Mouse (Mus musculus) limb, embryonic 10.5 days (tissue): ENCODE results near the gene Dmac2. TPM values are rescaled to one million over a fixed set of nuclear protein-coding genes. Genes with fewer than 3 reads are reported as not detected.
"Not testable (repeated sequence)": the region's sequence is repeated elsewhere in the genome, so short reads cannot be mapped to it uniquely, and the experiment has no call there.

Source experiments
- DNase-seq: peaks from one replicate; pipeline ENCODE4 v3.0.0-alpha.2; 2017; ENCODE audit warnings: low spot score
- H3K27ac ChIP-seq: fragments of 300-500 bp; sonication (generic); 2 replicates; pipeline ENCODE4 v1.5.1; 2016; ENCODE audit warnings: mild to moderate bottlenecking
- H3K27me3 ChIP-seq: fragments of 300-500 bp; sonication (generic); 2 replicates; pipeline ENCODE4 v1.6.1; 2016; ENCODE audit warnings: low read depth, mild to moderate bottlenecking; ENCODE audit not compliant: poor library complexity, severe bottlenecking
- H3K36me3 ChIP-seq: fragments of 300-500 bp; sonication (generic); 2 replicates; pipeline ENCODE4 v1.6.1; 2016; ENCODE audit warnings: mild to moderate bottlenecking, moderate library complexity
- H3K4me1 ChIP-seq: fragments of 300-500 bp; sonication (generic); 2 replicates; pipeline ENCODE4 v1.6.1; 2016
- H3K4me3 ChIP-seq: fragments of 300-500 bp; sonication (generic); 2 replicates; pipeline ENCODE4 v1.5.1; 2016; ENCODE audit warnings: mild to moderate bottlenecking, moderate library complexity
- H3K9me3 ChIP-seq: fragments of 300-500 bp; sonication (generic); replicated peaks from 2 replicates; pipeline ENCODE4 v1.6.1; 2016; ENCODE audit warnings: mild to moderate bottlenecking
- WGBS: fragments of 180-500 bp; shearing (Covaris S2); methylation state at CpG from one replicate; pipeline ENCODE4 v1.1.7; 2016; 5-methylcytosine and 5-hydroxymethylcytosine counted together
- polyA plus RNA-seq: library from polyadenylated mRNA; unstranded; fragments of >200 nt; fragmentation: Nextera tagmentation; extraction: Ambion mirVana; gene quantifications from 2 replicates; pipeline ENCODE4 v1.2.1, GENCODE M21; 2016

Dmac2 gene
- polyA plus RNA-seq: 34.1 and 35.2 TPM in 2 replicates

GRCm38 (mm10) chr7:25618865-25619721, at the start of gene Dmac2:
TSS of gene Dmac2 (plus strand) at chr7:25619414.
- Histone ChIP-seq H3K4me1 (peaks cover 6% of the 10 kb centered on the region), H3K27ac (peak within 1 kb of the TSS; percentile 79), H3K36me3 (peaks cover 33% of the 10 kb centered on the region), H3K4me3 (peak within 1 kb of the TSS; percentile 75), H3K9me3 (no peaks in the 10 kb centered on the region), H3K27me3 (no peaks in the 10 kb centered on the region)
- WGBS: 2% methylated on average over 53 of the region's 53 CpGs
- peak; percentile 94 for DNase-seq

- not testable (repeated sequence) for H3K4me3 ChIP-seq, DNase-seq, H3K27me3 ChIP-seq, H3K4me1 ChIP-seq, H3K36me3 ChIP-seq, H3K9me3 ChIP-seq, H3K27ac ChIP-seq
- WGBS: 85% methylated on average over 5 of the region's 5 CpGs
These were observed 45.4 kb upstream of the Dmac2 start for GRCm38 (mm10) chr7:25573806-25574205.

GRCm38 (mm10) chr7:25575105-25575504, 44.1 kb upstream of the Dmac2 start:
- Histone ChIP-seq H3K4me3 (no peak overlapping the region), H3K27ac (no peak overlapping the region), H3K36me3 (no peaks in the 10 kb centered on the region), H3K9me3 (no peaks in the 10 kb centered on the region), H3K4me1 (peaks cover 7% of the 10 kb centered on the region; the same call in 1 of the 2 replicates), H3K27me3 (no peaks in the 10 kb centered on the region)
- DNase-seq: no peak
- 77% methylated on average over 5 of the region's 5 CpGs for WGBS

GRCm38 (mm10) chr7:25575870-25576269, 43.3 kb upstream of the Dmac2 start:
- Histone ChIP-seq H3K36me3 (no peaks in the 10 kb centered on the region), H3K9me3 (no peaks in the 10 kb centered on the region), H3K4me3 (no peak overlapping the region), H3K27me3 (no peaks in the 10 kb centered on the region), H3K27ac (no peak overlapping the region), H3K4me1 (peaks cover 7% of the 10 kb centered on the region; the same call in 1 of the 2 replicates)
- DNase-seq: no peak
- WGBS: 10% methylated on average over 8 of the region's 8 CpGs

- not testable (repeated sequence) for H3K27ac ChIP-seq, DNase-seq, H3K9me3 ChIP-seq, H3K27me3 ChIP-seq, H3K36me3 ChIP-seq, H3K4me1 ChIP-seq, H3K4me3 ChIP-seq
- WGBS: 35% methylated on average over 6 of the region's 6 CpGs
These were observed 42.9 kb upstream of the Dmac2 start for GRCm38 (mm10) chr7:25576308-25576707.

- not testable (repeated sequence) for H3K9me3 ChIP-seq, H3K27ac ChIP-seq, H3K4me3 ChIP-seq, H3K27me3 ChIP-seq, H3K36me3 ChIP-seq, H3K4me1 ChIP-seq, DNase-seq
- 75% methylated on average over 14 of the region's 14 CpGs for WGBS
These were observed 42.3 kb upstream of the Dmac2 start for GRCm38 (mm10) chr7:25576793-25577437.

- no peaks in the 10 kb centered on the region for H3K27me3 ChIP-seq
- no peak overlapping the region for H3K27ac ChIP-seq
- no peak overlapping the region for H3K4me3 ChIP-seq
- H3K9me3 ChIP-seq: no peaks in the 10 kb centered on the region
- peaks cover 7% of the 10 kb centered on the region; the same call in 1 of the 2 replicates for H3K4me1 ChIP-seq
- 90% methylated on average over 10 of the region's 10 CpGs for whole genome bisulfite sequencing
- DNase-seq: no peak
- no peaks in the 10 kb centered on the region for H3K36me3 ChIP-seq
These were observed 39.8 kb upstream of the Dmac2 start for GRCm38 (mm10) chr7:25579441-25579840.

- no peaks in the 10 kb centered on the region for H3K36me3 ChIP-seq
- H3K4me3 ChIP-seq: no peak overlapping the region
- H3K9me3 ChIP-seq: no peaks in the 10 kb centered on the region
- no peak overlapping the region for H3K27ac ChIP-seq
- WGBS: 88% methylated on average over 15 of the region's 15 CpGs
- H3K4me1 ChIP-seq: no peaks in the 10 kb centered on the region
- DNase-seq: no peak
- H3K27me3 ChIP-seq: no peaks in the 10 kb centered on the region
These were observed 36.9 kb upstream of the Dmac2 start for GRCm38 (mm10) chr7:25582301-25582810.

GRCm38 (mm10) chr7:25584651-25585050, 34.6 kb upstream of the Dmac2 start:
- Histone ChIP-seq H3K36me3 (no peaks in the 10 kb centered on the region), H3K4me3 (no peak overlapping the region), H3K4me1 (no peaks in the 10 kb centered on the region), H3K9me3 (no peaks in the 10 kb centered on the region), H3K27ac (no peak overlapping the region), H3K27me3 (no peaks in the 10 kb centered on the region)
- 90% methylated on average over 5 of the region's 5 CpGs for WGBS
- DNase-seq: no peak

- no peak overlapping the region for H3K27ac ChIP-seq
- H3K4me1 ChIP-seq: no peaks in the 10 kb centered on the region
- H3K9me3 ChIP-seq: no peaks in the 10 kb centered on the region
- H3K4me3 ChIP-seq: no peak overlapping the region
- no peaks in the 10 kb centered on the region for H3K27me3 ChIP-seq
- 83% methylated on average over 9 of the region's 9 CpGs for WGBS
- H3K36me3 ChIP-seq: no peaks in the 10 kb centered on the region
- DNase-seq: no peak
These were observed 33.6 kb upstream of the Dmac2 start for GRCm38 (mm10) chr7:25585351-25586204.

- 96% methylated on average over 2 of the region's 2 CpGs for WGBS
- Histone ChIP-seq H3K27me3 (no peaks in the 10 kb centered on the region), H3K27ac (no peak overlapping the region), H3K36me3 (no peaks in the 10 kb centered on the region), H3K9me3 (no peaks in the 10 kb centered on the region), H3K4me1 (no peaks in the 10 kb centered on the region), H3K4me3 (no peak overlapping the region)
- DNase-seq: no peak
These were observed 28.0 kb upstream of the Dmac2 start for GRCm38 (mm10) chr7:25591226-25591625.

GRCm38 (mm10) chr7:25593859-25594258, 25.4 kb upstream of the Dmac2 start:
- 90% methylated on average over 3 of the region's 3 CpGs for WGBS
- no peak overlapping the region for H3K4me3 ChIP-seq
- no peaks in the 10 kb centered on the region for H3K36me3 ChIP-seq
- H3K9me3 ChIP-seq: no peaks in the 10 kb centered on the region
- no peaks in the 10 kb centered on the region for H3K27me3 ChIP-seq
- no peaks in the 10 kb centered on the region for H3K4me1 ChIP-seq
- DNase-seq: no peak
- H3K27ac ChIP-seq: no peak overlapping the region
